25 mouse cellular contexts compared by ENCODE assay signal in genomic region chr8:85466056-85466455, GRCm38 (mm10). TPM values are rescaled to one million over a fixed set of nuclear protein-coding genes. Genes with fewer than 3 reads are reported as not detected.
"Had no signal": no experiment of that assay in that cellular context is flagged by ENCODE, and none has a peak within 500 bp of the region (broad histone marks: within the 10 kb centered on the region; RNA-seq: fewer than 3 reads in every experiment).

No protein-coding gene starts in this region.

- H3K36me3 ChIP-seq: embryonic facial prominence, embryonic 10.5 days; embryonic facial prominence, embryonic 12.5 days; embryonic facial prominence, embryonic 13.5 days; embryonic facial prominence, embryonic 15.5 days; forebrain, embryonic 10.5 days; forebrain, embryonic 12.5 days; forebrain, embryonic 15.5 days had no signal

- H3K4me1 ChIP-seq: embryonic facial prominence, embryonic 12.5 days; embryonic facial prominence, embryonic 13.5 days; embryonic facial prominence, embryonic 15.5 days; forebrain, embryonic 12.5 days; forebrain, embryonic 13.5 days; forebrain, embryonic 15.5 days had no signal

- H3K27me3 ChIP-seq: embryonic facial prominence, embryonic 12.5 days; embryonic facial prominence, embryonic 13.5 days; embryonic facial prominence, embryonic 15.5 days; forebrain, embryonic 12.5 days; forebrain, embryonic 13.5 days; forebrain, embryonic 15.5 days had no signal

- H3K4me3 ChIP-seq: embryonic facial prominence, embryonic 10.5 days; embryonic facial prominence, embryonic 12.5 days; embryonic facial prominence, embryonic 13.5 days; embryonic facial prominence, embryonic 15.5 days; erythroblast, embryonic 14.5 days; forebrain, embryonic 10.5 days; forebrain, embryonic 12.5 days; forebrain, embryonic 13.5 days; forebrain, embryonic 15.5 days; gastrocnemius, adult 2 months had no signal

- H3K9ac ChIP-seq: embryonic facial prominence, embryonic 12.5 days; embryonic facial prominence, embryonic 13.5 days; embryonic facial prominence, embryonic 15.5 days; forebrain, embryonic 12.5 days; forebrain, embryonic 13.5 days; forebrain, embryonic 15.5 days; forebrain, postnatal 0 days had no signal

- H3K27ac ChIP-seq: embryonic facial prominence, embryonic 10.5 days; embryonic facial prominence, embryonic 12.5 days; embryonic facial prominence, embryonic 13.5 days; embryonic facial prominence, embryonic 15.5 days; forebrain, embryonic 10.5 days; forebrain, embryonic 12.5 days; forebrain, embryonic 13.5 days; forebrain, embryonic 15.5 days had no signal

- DNase-seq: cerebellum, adult 18-20 months; cerebellum, adult 2 months; cerebellum, adult 8-10 months; cerebellum, adult 9-10 months; cerebellum, adult 9-11 months; cerebellum, postnatal 10 days; cerebellum, postnatal 14 days; cerebellum, postnatal 25 days; cerebellum, postnatal 36 days; embryo, embryonic 11 days; forebrain, postnatal 0 days; gastrocnemius, adult 2 months; gastrocnemius, postnatal 10 days; gastrocnemius, postnatal 14 days; gastrocnemius, postnatal 25 days; gastrocnemius, postnatal 36 days had no signal

RNA-seq across cellular contexts. Expression of gene Gpt2, which starts 26.3 kb away (rescaled TPM):
- polyA plus RNA-seq: erythroblast, embryonic 14.5 days had no signal
